Mouse (Mus musculus) forelimb bud, embryonic 11.5 days (tissue): ENCODE measurements at regions not wholly inside any gene's neighbourhood (a gene's known extent, or its start where the extent isn't known, plus 50 kb on each side); places are given as distances from the start of the nearest gene placed in this dataset.
"Not testable (repeated sequence)": the region's sequence is repeated elsewhere in the genome, so short reads cannot be mapped to it uniquely, and the experiment has no call there.

Source experiments
- DNase-seq: peaks from one replicate; pipeline ENCODE4 v3.0.0-alpha.2; 2012; ENCODE audit warnings: low read depth, low spot score

GRCm38 (mm10) chr4:69435390-69435789 is 481.2 kb upstream of the Brinp1 start:
- no peak for DNase-seq

- DNase-seq, result not testable (repeated sequence)
These were observed 456.2 kb upstream of the Brinp1 start for GRCm38 (mm10) chr4:69410411-69410810.

- DNase-seq, result no peak
These were observed 441.3 kb upstream of the Brinp1 start for GRCm38 (mm10) chr4:69395451-69395850.

- DNase-seq, result no peak
These were observed 429.1 kb upstream of the Brinp1 start for GRCm38 (mm10) chr4:69383318-69383717.

- no peak for DNase-seq
These were observed 392.8 kb upstream of the Brinp1 start for GRCm38 (mm10) chr4:69346979-69347465.

GRCm38 (mm10) chr4:69327606-69328005 is 373.4 kb upstream of the Brinp1 start:
- peak; percentile 6 for DNase-seq
